Mouse (Mus musculus) layer of hippocampus, postnatal 10 days (tissue): ENCODE measurements at regions not wholly inside any gene's neighbourhood (a gene's known extent, or its start where the extent isn't known, plus 50 kb on each side); places are given as distances from the start of the nearest gene placed in this dataset.

Experiments used
- DNase-seq, 2 experiments: peaks; one replicate each; pipeline ENCODE4 v3.0.0; 2021; ENCODE audit warnings: low spot score in 2 of 2

DNA sequence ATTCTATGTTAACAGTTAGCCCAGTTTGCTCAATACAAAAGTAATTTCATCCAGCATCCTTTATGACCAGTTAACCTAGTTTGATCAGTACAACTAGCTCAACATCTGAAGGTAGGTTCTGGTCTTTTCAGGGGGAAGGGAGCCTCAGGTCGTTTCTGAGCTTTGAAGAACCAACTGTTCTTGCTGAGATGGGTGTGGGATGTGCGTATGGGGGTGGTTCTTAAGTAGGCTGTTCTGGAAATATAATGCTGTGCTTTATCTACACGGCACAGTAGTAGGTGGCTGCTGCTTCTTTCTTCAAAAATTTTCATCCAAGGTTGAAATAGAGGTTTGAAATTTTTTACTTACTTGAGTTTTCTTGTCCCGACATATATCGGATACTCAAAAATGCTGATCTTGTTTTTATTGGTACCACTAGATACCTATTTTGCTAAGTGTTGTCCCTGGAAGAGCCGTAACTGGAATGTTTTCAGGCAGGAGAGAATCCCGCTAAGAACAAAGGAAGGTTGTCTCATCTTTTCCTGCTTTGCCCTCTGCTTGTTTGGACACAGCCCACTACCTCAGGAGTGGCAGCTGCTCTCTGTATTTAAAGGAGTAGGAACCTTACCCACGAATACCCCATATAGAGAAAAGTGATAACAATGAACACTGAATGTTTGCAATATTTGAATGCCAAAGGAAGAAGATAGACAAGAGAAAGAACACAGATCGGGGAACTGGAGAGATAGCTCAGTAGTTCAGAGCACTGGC, 275.5 kb downstream of the Cdh10 start:
- DNase-seq = no peak

DNA sequence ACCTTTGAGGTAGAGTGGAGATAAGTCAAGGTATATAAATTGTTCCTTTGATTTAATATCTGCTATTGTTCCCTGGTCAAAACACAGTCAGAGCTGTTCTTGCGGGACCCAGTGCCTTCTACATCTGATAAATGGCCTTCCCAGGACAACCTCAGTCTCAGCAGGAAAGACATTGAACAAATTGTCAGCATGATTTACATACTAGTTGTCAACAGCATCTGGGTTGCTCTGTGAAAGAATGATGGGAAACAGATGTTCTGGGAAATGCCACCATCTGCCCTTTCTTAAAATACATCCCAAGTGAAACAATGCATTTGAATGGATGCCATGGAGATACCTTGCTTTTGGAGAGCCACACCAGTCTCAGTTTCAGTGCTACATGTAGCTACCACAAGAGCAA, 296.2 kb downstream of the Cdh10 start:
- no peak for DNase-seq

DNA sequence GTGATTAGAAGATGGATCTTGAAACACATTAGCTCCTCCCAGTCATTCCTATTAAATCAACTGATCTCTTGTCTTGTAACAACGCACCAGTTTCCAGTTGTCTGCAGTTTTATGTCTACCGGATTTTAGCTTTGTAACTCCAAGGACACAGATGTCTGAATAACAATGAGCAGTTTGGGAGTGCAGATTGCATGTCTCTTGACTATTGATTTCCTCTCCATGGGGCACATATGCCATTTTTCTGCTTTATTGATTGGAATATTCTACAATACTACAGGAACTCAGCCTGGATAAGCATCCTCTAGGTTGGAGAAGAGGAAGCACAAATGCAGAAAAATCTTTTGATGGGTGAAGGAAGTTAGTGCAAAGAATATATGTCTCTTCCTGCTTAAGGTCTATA, 300.2 kb downstream of the Cdh10 start:
- DNase-seq = no peak

DNA sequence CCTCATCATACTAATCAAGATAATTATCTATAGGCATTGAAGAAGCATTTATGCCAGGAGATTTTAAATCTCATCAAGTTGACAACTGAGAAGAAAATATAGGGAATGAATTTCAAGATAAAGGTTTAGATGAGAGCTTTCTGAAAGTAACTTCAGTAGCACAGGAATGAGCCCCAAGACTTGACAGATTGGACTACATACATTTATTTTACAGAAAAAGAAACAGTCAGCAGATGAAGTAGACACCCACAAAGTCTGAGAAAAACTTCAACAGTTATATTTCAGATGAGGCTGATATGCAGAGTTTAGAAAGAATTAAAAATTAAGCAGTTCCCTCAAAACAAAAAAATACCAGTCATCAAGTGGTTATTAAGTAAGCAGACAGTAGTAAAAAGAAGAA, 308.7 kb downstream of the Cdh10 start:
- DNase-seq = no peak

DNA sequence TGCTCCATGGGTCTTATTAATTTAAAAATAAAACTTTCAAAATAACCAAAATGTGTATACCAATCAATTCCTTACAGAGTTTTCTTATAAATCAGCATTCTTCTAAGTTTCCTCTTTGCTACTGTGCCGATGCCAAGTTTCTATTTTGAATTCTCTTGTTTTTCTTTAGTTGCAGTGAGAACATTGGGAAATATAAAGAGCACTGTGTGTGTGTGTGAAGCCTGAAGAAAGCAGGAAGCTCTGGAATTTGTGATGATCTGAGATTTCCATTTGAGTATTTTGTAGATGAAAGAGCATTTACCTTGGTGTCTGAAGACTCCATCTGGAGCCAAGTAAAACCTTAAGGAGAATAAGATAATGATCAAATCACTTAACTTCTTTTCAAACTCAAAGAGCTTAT, 310.6 kb downstream of the Cdh10 start:
- no peak for DNase-seq

DNA sequence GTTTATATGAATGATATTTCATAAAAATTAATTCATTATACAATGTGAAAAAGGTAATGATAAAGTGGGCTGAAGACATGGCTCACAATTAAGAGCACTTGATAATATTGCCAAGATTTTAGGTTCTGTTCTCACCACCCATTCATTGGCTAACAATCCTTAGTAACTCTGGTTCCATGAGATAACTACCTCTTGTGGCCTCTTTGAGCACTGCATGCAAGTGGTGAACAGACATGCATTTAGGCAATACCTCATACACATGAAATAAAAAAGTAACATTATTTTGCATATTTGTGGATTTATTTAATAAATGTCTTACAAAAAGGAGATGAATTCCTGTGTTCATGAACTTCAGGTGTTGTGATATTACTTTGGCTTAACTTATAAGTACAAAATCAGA, 334.9 kb downstream of the Cdh10 start:
- DNase-seq = no peak

DNA sequence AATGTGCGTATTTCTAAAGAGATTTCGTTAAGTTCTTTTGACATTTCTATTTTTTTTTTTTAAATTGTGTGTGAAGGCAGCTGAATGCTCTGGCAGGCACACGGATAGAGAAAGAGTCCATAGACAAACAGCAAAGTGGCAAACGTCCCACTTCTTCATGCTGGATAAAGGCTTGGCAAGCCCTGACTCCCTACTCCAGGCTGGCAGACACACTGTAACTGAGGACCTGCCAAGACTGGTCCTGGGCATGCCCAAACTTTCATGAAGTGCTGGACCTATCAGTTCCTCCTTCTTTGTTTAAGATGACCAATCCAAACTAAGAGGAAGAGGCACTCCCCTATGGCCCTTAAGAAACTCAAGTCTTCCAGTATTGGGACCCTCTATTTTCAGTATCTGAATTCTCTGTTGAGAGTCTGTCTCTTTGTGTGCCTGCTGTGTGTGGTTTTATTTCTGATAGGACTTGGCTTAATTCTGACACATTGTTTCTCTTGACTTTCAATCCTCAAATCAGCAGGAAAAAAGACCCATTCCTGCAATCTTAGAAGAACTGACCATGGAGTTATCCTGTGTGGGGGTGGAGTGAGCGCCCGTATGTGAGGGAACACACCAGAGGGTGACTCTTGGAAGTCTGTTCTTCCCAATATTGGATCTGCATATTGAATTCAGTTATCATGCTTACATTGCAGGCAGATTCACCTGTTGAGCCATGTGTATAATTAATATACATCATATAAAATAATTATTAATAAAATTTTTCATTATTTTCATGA, 343.6 kb downstream of the Cdh10 start:
- DNase-seq = peak; percentile 58 to 72

DNA sequence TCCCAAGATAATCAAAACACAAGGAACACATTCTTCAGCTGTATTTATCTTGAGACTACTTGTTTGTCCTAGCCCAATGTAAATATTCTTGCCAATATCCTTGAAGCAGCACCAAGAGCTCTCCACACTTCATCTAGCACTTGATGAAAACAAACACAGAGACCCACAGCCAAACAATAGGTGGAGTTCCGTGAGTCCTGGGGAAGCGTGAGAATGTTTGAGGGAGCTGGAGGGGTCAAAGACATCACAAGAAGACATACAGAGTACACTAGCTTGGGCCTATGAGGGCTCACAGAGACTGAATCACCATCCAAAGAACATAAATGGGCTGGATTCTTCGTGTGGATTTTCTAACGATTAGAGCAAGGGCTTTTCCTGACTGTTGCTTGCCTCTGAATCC, 356.7 kb downstream of the Cdh10 start:
- no peak for DNase-seq
